Mouse (Mus musculus): Measurements from ENCODE around the gene Coch. TPM values are rescaled to one million over a fixed set of nuclear protein-coding genes. Genes with fewer than 3 reads are reported as not detected.
"Not testable (repeated sequence)": the region's sequence is repeated elsewhere in the genome, so short reads cannot be mapped to it uniquely, and the experiment has no call there.

The Coch gene
- total RNA-seq, 2 experiments from 2014 or later: 20.5 to 22.7 TPM

GRCm38 (mm10) chr12:51636689-51637470 lies 43.7 kb downstream of the Coch start:
- no peak for DNase-seq
- intact Hi-C loops (cut with DNase I): no loop called here

- intact Hi-C loops (cut with DNase I): no loop called here
- DNase-seq: no peak
Measured at GRCm38 (mm10) chr12:51641871-51642270, 48.7 kb downstream of the Coch start.

- DNase-seq; intact Hi-C loops (cut with DNase I): not testable (repeated sequence)
Measured at GRCm38 (mm10) chr12:51649401-51649800, 56.3 kb downstream of the Coch start.

Other genes with a start within 250 kb of the Coch start
- 10 to 100 TPM; 23.1 to 23.9 TPM for gene G2e3, start 245.3 kb upstream of the Coch start, total RNA-seq (2021)
- 10 to 100 TPM; 45.4 to 46.9 TPM for gene Scfd1, start 215.8 kb upstream of the Coch start, total RNA-seq (2021)
- gene Ap4s1, start 97.7 kb downstream of the Coch start, total RNA-seq (2021): 10 to 100 TPM; 31.5 to 31.6 TPM
- 10 to 100 TPM; 88.1 to 92.9 TPM for gene Strn3, start 98.6 kb downstream of the Coch start, total RNA-seq (2021)
- 10 to 100 TPM; 93.8 to 99.4 TPM for gene Hectd1, start 236.2 kb downstream of the Coch start, total RNA-seq (2021)

Data from left cerebral cortex, postnatal 4 days (tissue).